Mouse (Mus musculus) forebrain, embryonic 14.5 days (tissue): ENCODE measurements around the gene Cracr2b. TPM values are rescaled to one million over a fixed set of nuclear protein-coding genes. Genes with fewer than 3 reads are reported as not detected.

Experiments
- ATAC-seq: fragments of 200-750 bp; cut with Nextera tagmentation; 2 replicates; pipeline ENCODE4 v1.8.0; 2017; ENCODE audit warnings: mild to moderate bottlenecking, moderate library complexity
- DNase-seq: peaks from one replicate; pipeline ENCODE4 v3.0.0-alpha.2; 2015; ENCODE audit warnings: low spot score
- H3K27ac ChIP-seq: fragments of 300-500 bp; sonication (generic); 2 replicates; pipeline ENCODE4 v1.5.1; 2014; ENCODE audit warnings: low read depth, mild to moderate bottlenecking, control low read depth, low read length, moderate library complexity
- H3K27me3 ChIP-seq: fragments of 300-500 bp; sonication (generic); replicated peaks from 2 replicates; pipeline ENCODE4 v1.6.1; 2014; ENCODE audit warnings: low read length, control low read depth, mixed read lengths; ENCODE audit not compliant: control insufficient read depth, insufficient read depth
- H3K36me3 ChIP-seq: fragments of 300-500 bp; sonication (generic); 2 replicates; pipeline ENCODE4 v1.6.1; 2014; ENCODE audit warnings: low read length, control low read depth; ENCODE audit not compliant: control insufficient read depth, insufficient read depth
- H3K4me1 ChIP-seq: fragments of 300-500 bp; sonication (generic); 2 replicates; pipeline ENCODE4 v1.6.1; 2014; ENCODE audit warnings: antibody characterized with exemption, low read length, control low read depth; ENCODE audit not compliant: control insufficient read depth, insufficient read depth
- H3K4me2 ChIP-seq: fragments of 300-500 bp; sonication (generic); 2 replicates; pipeline ENCODE4 v1.6.1; 2014; ENCODE audit warnings: mild to moderate bottlenecking, control low read depth, low read length
- H3K4me3 ChIP-seq: fragments of 300-500 bp; sonication (generic); 2 replicates; pipeline ENCODE4 v1.5.1; 2014; ENCODE audit warnings: low read depth, low read length, control low read depth
- H3K9ac ChIP-seq: fragments of 300-500 bp; sonication (generic); 2 replicates; pipeline ENCODE4 v1.6.1; 2014; ENCODE audit warnings: mild to moderate bottlenecking, low read length, control low read depth, moderate library complexity
- H3K9me3 ChIP-seq: fragments of 300-500 bp; sonication (generic); replicated peaks from 2 replicates; pipeline ENCODE4 v1.6.1; 2016; ENCODE audit warnings: low read length, control low read depth, mixed read lengths; ENCODE audit not compliant: control insufficient read depth
- WGBS: fragments of 180-500 bp; shearing (Covaris S2); extraction: QIAGEN DNeasy Blood & Tissue Kit; methylation state at CpG from one replicate; pipeline ENCODE4 v1.1.7; 2014; 5-methylcytosine and 5-hydroxymethylcytosine counted together
- polyA plus RNA-seq: library from polyadenylated mRNA; unstranded; fragments of >200 nt; fragmentation: Nextera tagmentation; extraction: Ambion mirVana; gene quantifications from 2 replicates; pipeline ENCODE4 v1.2.1, GENCODE M21; 2014

The Cracr2b gene
- polyA plus RNA-seq, 1 experiment from 2014 or later, result 3.0 TPM

GRCm38 (mm10) chr7:141476226-141476980 lies 15.5 kb downstream of the Cracr2b start:
- Histone ChIP-seq H3K4me2 (peak overlapping the region; percentile 88), H3K4me3 (peak overlapping the region; percentile 67; the same call in 1 of the 2 replicates), H3K27me3 (no peaks in the 10 kb centered on the region), H3K9me3 (no peaks in the 10 kb centered on the region), H3K9ac (no peak overlapping the region), H3K27ac (0 out of 2 replicates have a peak overlapping the region, but pooled peaks have one; percentile 14), H3K4me1 (peaks cover 14% of the 10 kb centered on the region), H3K36me3 (peaks cover 14% of the 10 kb centered on the region)
- DNase-seq, result peak; percentile 38
- ATAC-seq, result no peak
- 2% methylated on average over 11 of the region's 17 CpGs for WGBS

- H3K4me3 ChIP-seq, result no peak overlapping the region
- H3K4me1 ChIP-seq, result peaks cover 17% of the 10 kb centered on the region
- H3K27ac ChIP-seq, result 0 out of 2 replicates have a peak overlapping the region, but pooled peaks have one; percentile 14
- no peaks in the 10 kb centered on the region for H3K27me3 ChIP-seq
- H3K36me3 ChIP-seq, result peaks cover 10% of the 10 kb centered on the region
- WGBS, result 24% methylated on average over 7 of the region's 7 CpGs
- no peak overlapping the region for H3K9ac ChIP-seq
- ATAC-seq, result no peak
- DNase-seq, result no peak
- H3K4me2 ChIP-seq, result no peak overlapping the region
- H3K9me3 ChIP-seq, result no peaks in the 10 kb centered on the region
Measured at GRCm38 (mm10) chr7:141476981-141477370, 16.1 kb downstream of the Cracr2b start.

GRCm38 (mm10) chr7:141477578-141478269 lies 16.8 kb downstream of the Cracr2b start:
- no peak for ATAC-seq

GRCm38 (mm10) chr7:141478270-141478748 lies 17.4 kb downstream of the Cracr2b start:
- H3K4me2 ChIP-seq, result no peak overlapping the region
- WGBS, result 84% methylated on average over 5 of the region's 5 CpGs
- no peaks in the 10 kb centered on the region for H3K36me3 ChIP-seq
- H3K4me1 ChIP-seq, result peaks cover 19% of the 10 kb centered on the region
- no peak overlapping the region for H3K9ac ChIP-seq
- no peak overlapping the region for H3K4me3 ChIP-seq
- no peaks in the 10 kb centered on the region for H3K9me3 ChIP-seq
- no peaks in the 10 kb centered on the region for H3K27me3 ChIP-seq
- DNase-seq (no peak), ATAC-seq (no peak)
- H3K27ac ChIP-seq, result no peak overlapping the region

More at GRCm38 (mm10) chr7:141477578-141478269, 16.8 kb downstream of the Cracr2b start:
- H3K9me3 ChIP-seq, result no peaks in the 10 kb centered on the region
- H3K27me3 ChIP-seq, result no peaks in the 10 kb centered on the region
- no peak overlapping the region for H3K27ac ChIP-seq
- peaks cover 19% of the 10 kb centered on the region for H3K4me1 ChIP-seq
- no peak overlapping the region for H3K9ac ChIP-seq
- no peak for DNase-seq
- peaks cover 3% of the 10 kb centered on the region for H3K36me3 ChIP-seq
- H3K4me3 ChIP-seq, result no peak overlapping the region
- 78% methylated on average over 4 of the region's 4 CpGs for WGBS
- no peak overlapping the region for H3K4me2 ChIP-seq

- Histone ChIP-seq H3K9ac (peak overlapping the region; percentile 73; the same call in 1 of the 2 replicates), H3K4me3 (peak overlapping the region; percentile 60; the same call in 1 of the 2 replicates), H3K27ac (no peak overlapping the region), H3K27me3 (no peaks in the 10 kb centered on the region), H3K4me1 (peaks cover 14% of the 10 kb centered on the region), H3K36me3 (no peaks in the 10 kb centered on the region), H3K4me2 (peak overlapping the region; percentile 89), H3K9me3 (no peaks in the 10 kb centered on the region)
- DNase-seq (peak; percentile 83), ATAC-seq (peak; percentile 60)
- WGBS, result 9% methylated on average over 10 of the region's 10 CpGs
Measured at GRCm38 (mm10) chr7:141480842-141481497, 20.1 kb downstream of the Cracr2b start.

GRCm38 (mm10) chr7:141481498-141482401 lies 20.9 kb downstream of the Cracr2b start:
- Histone ChIP-seq H3K27ac (no peak overlapping the region), H3K9ac (peak overlapping the region; percentile 73), H3K4me2 (peak overlapping the region; percentile 89), H3K36me3 (no peaks in the 10 kb centered on the region), H3K4me3 (peak overlapping the region; percentile 60), H3K9me3 (no peaks in the 10 kb centered on the region), H3K27me3 (no peaks in the 10 kb centered on the region), H3K4me1 (peaks cover 14% of the 10 kb centered on the region)
- peak; percentile 56 for DNase-seq
- peak; percentile 67 for ATAC-seq
- whole genome bisulfite sequencing, result under 1% methylated on average over 75 of the region's 81 CpGs

- H3K9ac ChIP-seq, result peak overlapping the region; percentile 73
- no peaks in the 10 kb centered on the region for H3K9me3 ChIP-seq
- H3K4me3 ChIP-seq, result peak overlapping the region; percentile 60
- no peak for DNase-seq
- H3K4me2 ChIP-seq, result peak overlapping the region; percentile 89
- no peaks in the 10 kb centered on the region for H3K36me3 ChIP-seq
- peaks cover 14% of the 10 kb centered on the region for H3K4me1 ChIP-seq
- H3K27ac ChIP-seq, result no peak overlapping the region
- ATAC-seq, result no peak; the same call in 1 of the 2 replicates
- H3K27me3 ChIP-seq, result no peaks in the 10 kb centered on the region
- 2% methylated on average over 11 of the region's 11 CpGs for WGBS
Measured at GRCm38 (mm10) chr7:141482531-141483024, 21.7 kb downstream of the Cracr2b start.
